Mouse (Mus musculus) neutrophil, adult 83 days (primary cell): ENCODE measurements around the gene Reg3b. TPM values are rescaled to one million over a fixed set of nuclear protein-coding genes. Genes with fewer than 3 reads are reported as not detected.

Experiments used
- total RNA-seq, 2 experiments: library from RNA; stranded (reverse); gene quantifications; one replicate each; pipeline ENCODE4 v1.2.4; 2023

Gene Reg3b
- total RNA-seq = not detected

GRCm38 (mm10) chr6:78370357-78370756 lies at the start of gene Reg3b:
Reg3b (plus strand) TSS chr6:78370657.

DNA sequence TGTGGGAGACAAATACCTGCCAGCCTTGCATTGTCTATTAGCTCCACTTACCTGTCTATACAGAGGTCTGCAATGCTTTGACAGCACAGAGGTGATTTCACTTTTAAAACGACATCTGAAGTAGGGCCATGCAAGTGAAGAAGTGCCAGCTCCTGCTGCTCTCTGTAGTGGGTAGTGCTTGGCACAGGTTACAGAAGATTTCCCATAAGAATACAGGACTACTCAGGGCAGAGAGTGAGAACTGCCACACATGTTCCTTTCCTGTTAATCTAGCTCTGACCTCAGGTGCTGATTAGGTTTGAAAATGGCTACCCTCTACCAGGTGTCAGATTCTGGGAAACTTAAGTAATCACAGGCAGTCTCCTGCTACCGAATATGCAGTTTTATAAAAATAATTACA lies 8.3 kb downstream of the Reg3b start, which contains the start of gene Reg3d:
Gene Reg3d (minus strand): TSS at position 101 of the 400 bp plus-strand sequence.

DNA sequence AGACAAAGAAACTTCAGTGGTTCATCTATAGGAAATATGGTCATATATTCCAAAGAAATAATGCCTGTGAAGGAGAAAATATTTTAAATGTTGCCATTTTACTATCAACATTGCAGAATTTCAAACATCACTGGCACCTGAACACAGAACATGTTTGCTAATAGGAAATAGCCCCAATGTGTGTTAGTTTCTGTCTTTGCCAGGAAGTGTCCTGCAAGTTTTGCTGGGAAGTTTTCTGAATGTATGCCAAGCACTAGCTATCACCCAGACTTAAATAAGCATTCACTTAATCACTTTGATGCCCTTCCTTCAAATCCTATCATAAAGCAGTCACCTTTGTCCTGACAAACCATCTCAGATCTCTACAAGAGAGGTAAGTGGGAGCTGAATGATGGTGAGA lies 10.0 kb downstream of the Reg3b start, which contains the start of gene Reg3a:
Gene Reg3a (plus strand): TSS at position 301 of the 400 bp plus-strand sequence.

DNA sequence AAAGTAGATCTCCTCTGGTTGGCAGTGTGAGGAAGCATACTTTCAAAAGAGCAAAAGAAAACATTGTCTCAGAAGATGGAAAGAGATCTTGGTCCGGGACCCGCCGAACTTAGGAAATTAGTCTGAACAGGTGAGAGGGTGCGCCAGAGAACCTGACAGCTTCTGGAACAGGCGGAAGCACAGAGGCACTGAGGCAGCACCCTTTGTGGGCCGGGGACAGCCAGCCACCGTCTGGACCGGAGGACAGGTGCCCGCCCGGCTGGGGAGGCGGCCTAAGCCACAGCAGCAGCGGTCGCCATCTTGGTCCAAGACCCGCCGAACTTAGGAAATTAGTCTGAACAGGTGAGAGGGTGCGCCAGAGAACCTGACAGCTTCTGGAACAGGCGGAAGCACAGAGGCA lies 24.9 kb downstream of the Reg3b start, which contains the start of gene Reg2:
Gene Reg2 (plus strand): TSS at position 301 of the 400 bp plus-strand sequence.

GRCm38 (mm10) chr6:78422411-78422810 lies 52.0 kb downstream of the Reg3b start, which contains the start of gene Reg1:
Reg1 (plus strand) TSS chr6:78422711.

Other genes starting within 250 kb of the Reg3b start
- not detected for gene Reg3d, start 8.2 kb downstream of the Reg3b start, total RNA-seq
- not detected for gene Reg3a, start 10.1 kb downstream of the Reg3b start, total RNA-seq
- gene Reg2, start 25.0 kb downstream of the Reg3b start, total RNA-seq = not detected
- gene Reg1, start 52.1 kb downstream of the Reg3b start, total RNA-seq = not detected
- gene Reg3g, start 98.2 kb downstream of the Reg3b start, total RNA-seq = not detected